Mouse (Mus musculus) liver, postnatal 0 days (tissue): ENCODE measurements around the gene Cradd. TPM values are rescaled to one million over a fixed set of nuclear protein-coding genes. Genes with fewer than 3 reads are reported as not detected.

ENCODE experiments used
- ATAC-seq: fragments of 200-750 bp; cut with Nextera tagmentation; 2 replicates; pipeline ENCODE4 v1.8.0; 2017; ENCODE audit warnings: mild to moderate bottlenecking, moderate library complexity
- DNase-seq: peaks from one replicate; pipeline ENCODE4 v3.0.0-alpha.2; 2016
- H3K27ac ChIP-seq: fragments of 300-500 bp; sonication (generic); 2 replicates; pipeline ENCODE4 v1.5.1; 2014; ENCODE audit warnings: antibody characterized with exemption, moderate library complexity, mild to moderate bottlenecking, low read depth
- H3K27me3 ChIP-seq: fragments of 300-500 bp; sonication (generic); 2 replicates; pipeline ENCODE4 v1.6.1; 2014; ENCODE audit warnings: low read length, control low read depth, mixed read lengths; ENCODE audit not compliant: insufficient read depth
- H3K36me3 ChIP-seq: fragments of 300-500 bp; sonication (generic); replicated peaks from 2 replicates; pipeline ENCODE4 v1.6.1; 2014; ENCODE audit warnings: mild to moderate bottlenecking, control low read depth, low read length, moderate library complexity, mixed read lengths; ENCODE audit not compliant: insufficient read depth
- H3K4me1 ChIP-seq: fragments of 300-500 bp; sonication (generic); 2 replicates; pipeline ENCODE4 v1.6.1; 2014; ENCODE audit warnings: antibody characterized with exemption, mild to moderate bottlenecking, control low read depth; ENCODE audit not compliant: insufficient read depth
- H3K4me2 ChIP-seq: fragments of 300-500 bp; sonication (generic); 2 replicates; pipeline ENCODE4 v1.6.1; 2014; ENCODE audit warnings: low read depth, mild to moderate bottlenecking, low read length, moderate library complexity, mixed read lengths
- H3K4me3 ChIP-seq: fragments of 300-500 bp; sonication (generic); 2 replicates; pipeline ENCODE4 v1.5.1; 2014; ENCODE audit warnings: low read depth, low read length
- H3K9ac ChIP-seq: fragments of 300-500 bp; sonication (generic); replicated peaks from 2 replicates; pipeline ENCODE4 v1.6.1; 2014; ENCODE audit warnings: mild to moderate bottlenecking, moderate library complexity
- H3K9me3 ChIP-seq: fragments of 300-500 bp; sonication (generic); 2 replicates; pipeline ENCODE4 v1.6.1; 2016; ENCODE audit warnings: mild to moderate bottlenecking, control low read depth, low read length, mixed read lengths
- CTCF ChIP-seq: sonication (generic); IDR thresholded peaks from 2 replicates; pipeline ENCODE4 v1.5.1; 2016; ENCODE audit warnings: antibody characterized with exemption, low read depth
- EP300 ChIP-seq: IDR thresholded peaks from 2 replicates; pipeline ENCODE4 v1.6.1; 2016; ENCODE audit warnings: antibody characterized with exemption, low read depth, mild to moderate bottlenecking
- WGBS: fragments of 180-500 bp; shearing (Covaris S2); extraction: QIAGEN DNeasy Blood & Tissue Kit; methylation state at CpG from one replicate; pipeline ENCODE4 v1.1.7; 2014; ENCODE audit not compliant: insufficient replicate concordance; 5-methylcytosine and 5-hydroxymethylcytosine counted together
- polyA plus RNA-seq: library from polyadenylated mRNA; unstranded; fragments of >200 nt; fragmentation: Nextera tagmentation; extraction: Ambion mirVana; gene quantifications from 2 replicates; pipeline ENCODE4 v1.2.1, GENCODE M21; 2015

The Cradd gene
- polyA plus RNA-seq, 1 experiment from 2014 or later = 6.5 TPM

- Histone ChIP-seq H3K27ac (no peak overlapping the region), H3K4me2 (no peak overlapping the region), H3K27me3 (no peaks in the 10 kb centered on the region), H3K9me3 (no peaks in the 10 kb centered on the region), H3K36me3 (no peaks in the 10 kb centered on the region), H3K4me3 (no peak overlapping the region), H3K9ac (no peak overlapping the region), H3K4me1 (peaks cover 9% of the 10 kb centered on the region; the same call in 1 of the 2 replicates)
- DNase-seq (no peak), ATAC-seq (peak; percentile 45; the same call in 1 of the 2 replicates)
- TF ChIP-seq CTCF (no peak), EP300 (no peak)
- WGBS = 31% methylated on average over 4 of the region's 4 CpGs
Observed at GRCm38 (mm10) chr10:95178785-95179184, 145.1 kb downstream of the Cradd start.

GRCm38 (mm10) chr10:95175423-95176120 lies 148.4 kb downstream of the Cradd start:
- WGBS = 76% methylated on average over 26 of the region's 26 CpGs
- H3K4me1 ChIP-seq = peaks cover 8% of the 10 kb centered on the region; the same call in 1 of the 2 replicates
- TF ChIP-seq CTCF (no peak), EP300 (no peak)
- H3K4me2 ChIP-seq = no peak overlapping the region
- H3K27ac ChIP-seq = no peak overlapping the region
- no peaks in the 10 kb centered on the region for H3K36me3 ChIP-seq
- no peak overlapping the region for H3K9ac ChIP-seq
- ATAC-seq = no peak
- no peaks in the 10 kb centered on the region for H3K27me3 ChIP-seq
- no peak for DNase-seq
- no peak overlapping the region for H3K4me3 ChIP-seq
- H3K9me3 ChIP-seq = no peaks in the 10 kb centered on the region

GRCm38 (mm10) chr10:95174260-95174659 lies 149.7 kb downstream of the Cradd start:
- Histone ChIP-seq H3K36me3 (no peaks in the 10 kb centered on the region), H3K27ac (no peak overlapping the region), H3K4me3 (no peak overlapping the region), H3K4me2 (no peak overlapping the region), H3K4me1 (no peaks in the 10 kb centered on the region), H3K27me3 (no peaks in the 10 kb centered on the region), H3K9me3 (no peaks in the 10 kb centered on the region), H3K9ac (no peak overlapping the region)
- WGBS = 74% methylated on average over 6 of the region's 6 CpGs
- no peak for DNase-seq
- ATAC-seq = no peak
- TF ChIP-seq EP300 (no peak), CTCF (no peak)

- Histone ChIP-seq H3K36me3 (no peaks in the 10 kb centered on the region), H3K4me2 (no peak overlapping the region), H3K9me3 (no peaks in the 10 kb centered on the region), H3K4me3 (no peak overlapping the region), H3K27me3 (no peaks in the 10 kb centered on the region), H3K9ac (no peak overlapping the region), H3K27ac (no peak overlapping the region), H3K4me1 (no peaks in the 10 kb centered on the region)
- TF ChIP-seq CTCF (no peak), EP300 (no peak)
- 78% methylated on average over 9 of the region's 9 CpGs for WGBS
- DNase-seq (no peak), ATAC-seq (no peak)
Observed at GRCm38 (mm10) chr10:95170721-95171354, 153.1 kb downstream of the Cradd start.

- 71% methylated on average over 2 of the region's 2 CpGs for WGBS
- no peaks in the 10 kb centered on the region for H3K4me1 ChIP-seq
- no peaks in the 10 kb centered on the region for H3K9me3 ChIP-seq
- TF ChIP-seq CTCF (no peak), EP300 (no peak)
- no peak for ATAC-seq
- no peaks in the 10 kb centered on the region for H3K27me3 ChIP-seq
- H3K4me2 ChIP-seq = no peak overlapping the region
- no peak overlapping the region for H3K27ac ChIP-seq
- no peaks in the 10 kb centered on the region for H3K36me3 ChIP-seq
- DNase-seq = no peak
- H3K9ac ChIP-seq = no peak overlapping the region
- H3K4me3 ChIP-seq = no peak overlapping the region
Observed at GRCm38 (mm10) chr10:95164949-95165348, 159.0 kb downstream of the Cradd start.

GRCm38 (mm10) chr10:95162691-95163374 lies 161.1 kb downstream of the Cradd start:
- TF ChIP-seq CTCF (no peak), EP300 (no peak)
- WGBS = 53% methylated on average over 8 of the region's 8 CpGs
- DNase-seq (no peak), ATAC-seq (no peak)
- Histone ChIP-seq H3K4me3 (no peak overlapping the region), H3K9me3 (no peaks in the 10 kb centered on the region), H3K27me3 (no peaks in the 10 kb centered on the region), H3K36me3 (no peaks in the 10 kb centered on the region), H3K4me2 (no peak overlapping the region), H3K4me1 (no peaks in the 10 kb centered on the region), H3K27ac (peak overlapping the region; percentile 49; the same call in 1 of the 2 replicates), H3K9ac (no peak overlapping the region)
